Mouse (Mus musculus) olfactory bulb, adult 2 months (tissue): Measurements from ENCODE around the gene Fam186b. TPM values are rescaled to one million over a fixed set of nuclear protein-coding genes. Genes with fewer than 3 reads are reported as not detected.

Experiments used
- H3K27ac ChIP-seq: fragments of 200-500 bp; 2 replicates; pipeline ENCODE4 v1.5.1; 2012; ENCODE audit warnings: low read depth, low read length; ENCODE audit not compliant: insufficient read depth
- H3K4me1 ChIP-seq: fragments of 200-500 bp; 2 replicates; pipeline ENCODE4 v1.6.1; 2012; ENCODE audit warnings: low read length; ENCODE audit not compliant: control insufficient read depth, insufficient read depth
- H3K4me3 ChIP-seq: fragments of 200-500 bp; 2 replicates; pipeline ENCODE4 v1.5.1; 2012; ENCODE audit warnings: mild to moderate bottlenecking, low read depth, low read length, moderate library complexity; ENCODE audit not compliant: insufficient read depth
- CTCF ChIP-seq: fragments of 200-500 bp; IDR thresholded peaks from 2 replicates; pipeline ENCODE4 v1.5.1; 2012; ENCODE audit warnings: low read depth, mild to moderate bottlenecking, low read length, moderate library complexity; ENCODE audit not compliant: insufficient read depth
- POLR2A ChIP-seq: fragments of 200-500 bp; IDR thresholded peaks from 2 replicates; pipeline ENCODE4 v1.6.1; 2012; ENCODE audit warnings: mild to moderate bottlenecking, low read depth, low read length, moderate library complexity; ENCODE audit not compliant: insufficient read depth
- WGBS: fragments of 180-500 bp; shearing (Covaris S2); methylation state at CpG from one replicate; pipeline ENCODE4 v1.1.7; 2018; 5-methylcytosine and 5-hydroxymethylcytosine counted together
- polyA plus RNA-seq: library from polyadenylated mRNA; stranded (reverse); fragments of >200 nt; gene quantifications from 2 replicates; pipeline ENCODE4 v1.2.4, GENCODE M21; 2012; ENCODE audit warnings: low replicate concordance; ENCODE audit not compliant: missing spikeins, insufficient read depth, insufficient read length

The Fam186b gene
- polyA plus RNA-seq, 1 experiment, result not detected

- no peak overlapping the region for H3K27ac ChIP-seq
- WGBS, result 77% methylated on average over 8 of the region's 8 CpGs
- H3K4me1 ChIP-seq, result peaks cover 30% of the 10 kb centered on the region
- TF ChIP-seq POLR2A, result no peak
- no peak for TF ChIP-seq CTCF
- H3K4me3 ChIP-seq, result no peak overlapping the region
Measured at GRCm38 (mm10) chr15:99335801-99336320, 40.2 kb upstream of the Fam186b start.

GRCm38 (mm10) chr15:99334500-99334899, 38.8 kb upstream of the Fam186b start:
- Histone ChIP-seq H3K4me1 (peaks cover 26% of the 10 kb centered on the region), H3K4me3 (no peak overlapping the region), H3K27ac (no peak overlapping the region)
- TF ChIP-seq CTCF (no peak), POLR2A (no peak)
- WGBS, result 62% methylated on average over 6 of the region's 6 CpGs

DNA sequence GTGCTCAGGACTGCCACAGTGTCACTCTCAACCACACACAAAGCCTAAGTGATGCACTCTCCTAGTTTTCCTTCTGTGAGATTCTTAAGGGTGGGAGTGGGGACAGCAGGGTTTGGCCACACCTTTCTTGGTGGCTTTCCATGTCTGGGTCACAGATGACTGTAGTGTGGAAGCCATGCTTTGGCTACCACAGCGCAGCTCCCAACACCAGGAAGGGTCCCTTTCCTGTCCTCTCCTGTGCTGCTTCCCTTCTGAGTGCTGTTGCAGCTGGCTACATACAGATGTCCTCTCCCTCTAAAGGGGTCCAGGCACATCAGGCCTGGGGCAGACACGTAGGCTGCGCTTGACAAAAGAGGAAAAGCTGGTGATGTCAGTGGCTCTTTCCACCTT, 38.0 kb upstream of the Fam186b start:
- 78% methylated on average over 3 of the region's 3 CpGs for WGBS
- no peak for TF ChIP-seq POLR2A
- TF ChIP-seq CTCF, result no peak
- peaks cover 26% of the 10 kb centered on the region for H3K4me1 ChIP-seq
- H3K4me3 ChIP-seq, result no peak overlapping the region
- peak overlapping the region; percentile 52; the same call in 1 of the 2 replicates for H3K27ac ChIP-seq

- no peak for TF ChIP-seq CTCF
- 0 out of 2 replicates have a peak, but pooled peaks have one; percentile 25 for TF ChIP-seq POLR2A
- Histone ChIP-seq H3K27ac (peak overlapping the region; percentile 52), H3K4me3 (no peak overlapping the region), H3K4me1 (peaks cover 24% of the 10 kb centered on the region)
- 46% methylated on average over 9 of the region's 9 CpGs for WGBS
Measured at GRCm38 (mm10) chr15:99332921-99333675, 37.4 kb upstream of the Fam186b start.

DNA sequence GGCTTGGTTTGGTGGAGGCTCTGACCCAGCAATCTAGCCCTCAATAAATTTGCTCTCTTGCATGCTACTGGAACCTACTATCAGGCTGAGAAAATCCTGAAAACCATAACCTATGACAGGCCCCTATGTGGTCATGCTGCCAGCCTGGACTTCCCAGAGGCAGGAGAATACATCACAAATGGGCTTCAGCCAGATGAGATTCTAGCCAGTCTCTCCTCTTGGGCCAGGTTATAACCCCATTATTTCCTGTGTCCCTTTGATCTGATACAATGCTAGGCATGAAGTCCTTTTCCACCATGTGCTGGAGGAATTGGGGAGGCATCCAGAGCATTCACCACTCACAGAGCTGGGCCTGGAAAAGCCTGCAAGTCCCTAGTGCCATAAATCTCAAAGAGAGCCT, 36.4 kb upstream of the Fam186b start:
- H3K27ac ChIP-seq, result peak overlapping the region; percentile 44; the same call in 1 of the 2 replicates

GRCm38 (mm10) chr15:99331341-99331740, 35.7 kb upstream of the Fam186b start:
- no peak overlapping the region for H3K27ac ChIP-seq
- 87% methylated on average over 5 of the region's 5 CpGs for WGBS
- peaks cover 24% of the 10 kb centered on the region for H3K4me1 ChIP-seq
- TF ChIP-seq POLR2A (no peak), CTCF (no peak)
- H3K4me3 ChIP-seq, result no peak overlapping the region

More for the DNA sequence above, 36.4 kb upstream of the Fam186b start:
- no peak overlapping the region for H3K4me3 ChIP-seq
- peaks cover 24% of the 10 kb centered on the region for H3K4me1 ChIP-seq
- TF ChIP-seq CTCF, result no peak
- no peak for TF ChIP-seq POLR2A

DNA sequence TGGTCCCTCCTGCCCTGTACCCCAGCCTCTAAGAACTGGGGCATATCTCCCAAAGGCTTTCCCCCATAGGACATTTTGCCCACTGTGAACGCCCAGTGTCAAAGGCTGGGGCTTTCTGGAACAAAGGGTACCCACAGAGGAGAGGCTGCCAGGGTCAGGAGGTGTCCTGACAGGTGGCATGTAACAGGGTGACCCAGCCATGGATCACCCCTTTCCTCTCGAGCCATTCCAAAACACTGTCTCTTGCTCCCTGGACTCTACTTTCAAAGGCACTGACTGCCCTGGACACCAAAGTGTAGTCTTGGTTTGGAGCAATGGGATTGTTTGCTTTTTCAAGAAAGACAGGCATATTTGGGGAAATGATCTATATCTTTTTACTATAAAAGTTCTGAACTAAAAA, 34.6 kb upstream of the Fam186b start:
- TF ChIP-seq POLR2A (no peak), CTCF (no peak)
- Histone ChIP-seq H3K4me1 (peaks cover 24% of the 10 kb centered on the region), H3K27ac (no peak overlapping the region), H3K4me3 (no peak overlapping the region)
- 79% methylated on average over 2 of the region's 2 CpGs for WGBS

GRCm38 (mm10) chr15:99328011-99328410, 32.3 kb upstream of the Fam186b start:
- no peak for TF ChIP-seq POLR2A
- no peak for TF ChIP-seq CTCF
- Histone ChIP-seq H3K4me1 (peaks cover 9% of the 10 kb centered on the region), H3K4me3 (no peak overlapping the region), H3K27ac (no peak overlapping the region)
- WGBS, result 97% methylated on average over 5 of the region's 5 CpGs

- WGBS, result 86% methylated on average over 1 of the region's 1 CpGs
- Histone ChIP-seq H3K27ac (no peak overlapping the region), H3K4me3 (no peak overlapping the region), H3K4me1 (no peaks in the 10 kb centered on the region)
- no peak for TF ChIP-seq CTCF
- no peak for TF ChIP-seq POLR2A
Measured at GRCm38 (mm10) chr15:99326959-99327358, 31.3 kb upstream of the Fam186b start.

GRCm38 (mm10) chr15:99326407-99326806, 30.7 kb upstream of the Fam186b start:
- Histone ChIP-seq H3K4me1 (no peaks in the 10 kb centered on the region), H3K4me3 (no peak overlapping the region), H3K27ac (no peak overlapping the region)
- TF ChIP-seq POLR2A (no peak), CTCF (no peak)
- whole genome bisulfite sequencing, result 62% methylated on average over 2 of the region's 2 CpGs
